In genomic region chr14:54228501-54228900, GRCm38 (mm10) we compare ENCODE assay signal across 9 mouse cellular contexts. TPM values are rescaled to one million over a fixed set of nuclear protein-coding genes. Genes with fewer than 3 reads are reported as not detected.
DNase-seq lines count a peak whose midpoint lies in the region; ATAC-seq and TF ChIP-seq lines count a peak whose summit lies in the region.
"Had no signal": no experiment of that assay in that cellular context is flagged by ENCODE, and none has a peak within 500 bp of the region (broad histone marks: within the 10 kb centered on the region; RNA-seq: fewer than 3 reads in every experiment).

No protein-coding gene starts in this region.

- peaks cover 39% of the 10 kb centered on the region for H3K4me1 ChIP-seq in heart, embryonic 16.5 days (ENCODE audit: control insufficient read depth, insufficient read depth, low read length)
- H3K4me1 ChIP-seq in ES-E14 (ENCODE audit: control insufficient read depth in 2 of 2, insufficient read depth in 2 of 2, low read length in 2 of 2, poor library complexity in 1 of 2): peaks cover 7 to 27% of the 10 kb centered on the region in 2 experiments; a peak in 3 of 4 replicates
- peaks cover 13% of the 10 kb centered on the region for H3K4me1 ChIP-seq in forebrain, postnatal 0 days (ENCODE audit: insufficient read depth)
- peaks cover 46% of the 10 kb centered on the region for H3K4me1 ChIP-seq in liver, postnatal 0 days (ENCODE audit: insufficient read depth)

- no peak for DNase-seq in heart, adult 11 months
- no peak for DNase-seq in ES-E14 (ENCODE audit: low read depth, low spot score)
- no peak for DNase-seq in forebrain, postnatal 0 days
- DNase-seq in liver, postnatal 0 days: no peak
- no peak for DNase-seq in layer of hippocampus, adult 9-10 months (ENCODE audit: low spot score)
- no peak for DNase-seq in urinary bladder, postnatal 25 days (ENCODE audit: low spot score)
- no peak for DNase-seq in lung, adult 18-20 months

- no peaks in the 10 kb centered on the region for H3K36me3 ChIP-seq in heart, embryonic 16.5 days (ENCODE audit: control insufficient read depth, insufficient read depth)
- no peaks in the 10 kb centered on the region for H3K36me3 ChIP-seq in ES-E14 (ENCODE audit: control insufficient read depth, insufficient read depth, low read length, poor library complexity, severe bottlenecking)
- no peaks in the 10 kb centered on the region for H3K36me3 ChIP-seq in forebrain, postnatal 0 days (ENCODE audit: insufficient read depth)
- H3K36me3 ChIP-seq in liver, postnatal 0 days (replicated peaks; ENCODE audit: insufficient read depth, low read length): no peaks in the 10 kb centered on the region

- in situ Hi-C loops in ES-E14 (cut with MboI; ENCODE audit: low sequenced_read_pairs in 2 of 2, unreplicated experiment in 2 of 2): loop anchor here in 1 of 2 experiments (10.0 kb wide), 1 partner anchor 164 kb away; no protein-coding TSS in a partner anchor

- ATAC-seq in heart, embryonic 16.5 days (replicated peaks; ENCODE audit: extremely low read depth, insufficient read depth, low FRiP score): no peak
- ATAC-seq in forebrain, postnatal 0 days: no peak
- no peak for ATAC-seq in liver, postnatal 0 days

- no peaks in the 10 kb centered on the region for H3K27me3 ChIP-seq in heart, embryonic 16.5 days (ENCODE audit: control insufficient read depth, insufficient read depth, low read length)
- H3K27me3 ChIP-seq in forebrain, postnatal 0 days (ENCODE audit: insufficient read depth, low read length): no peaks in the 10 kb centered on the region
- no peaks in the 10 kb centered on the region for H3K27me3 ChIP-seq in liver, postnatal 0 days (ENCODE audit: insufficient read depth, low read length)

- peak overlapping the region; percentile 64 for H3K9ac ChIP-seq in heart, embryonic 16.5 days (ENCODE audit: low read length)
- peak overlapping the region; percentile 3; the same call in 1 of the 2 replicates for H3K9ac ChIP-seq in ES-E14 (ENCODE audit: insufficient read depth, low read depth, low read length, poor library complexity, severe bottlenecking)
- H3K9ac ChIP-seq in forebrain, postnatal 0 days: peak overlapping the region; percentile 55
- peak overlapping the region; percentile 31 for H3K9ac ChIP-seq in liver, postnatal 0 days (replicated peaks)

- no peaks in the 10 kb centered on the region for H3K9me3 ChIP-seq in heart, embryonic 16.5 days (replicated peaks; ENCODE audit: control insufficient read depth, low read length)
- no peaks in the 10 kb centered on the region for H3K9me3 ChIP-seq in ES-E14 (ENCODE audit: control insufficient read depth, insufficient read depth, low read depth, low read length)
- H3K9me3 ChIP-seq in forebrain, postnatal 0 days (ENCODE audit: low read length): no peaks in the 10 kb centered on the region
- H3K9me3 ChIP-seq in liver, postnatal 0 days (ENCODE audit: low read length): no peaks in the 10 kb centered on the region
- H3K9me3 ChIP-seq: G1E had no signal

- TF ChIP-seq EP300 in liver, postnatal 0 days (IDR thresholded peaks at IDR 0.05; ENCODE audit: low read depth): no peak

- WGBS in heart, embryonic 16.5 days: 19% methylated on average over 7 of the region's 7 CpGs
- WGBS in forebrain, postnatal 0 days: 12% methylated on average over 7 of the region's 7 CpGs
- WGBS in liver, postnatal 0 days (ENCODE audit: insufficient replicate concordance): 28% methylated on average over 7 of the region's 7 CpGs

- TF ChIP-seq CTCF in forebrain, postnatal 0 days (IDR thresholded peaks at IDR 0.05; ENCODE audit: low read depth): no peak
- TF ChIP-seq CTCF in liver, postnatal 0 days (IDR thresholded peaks at IDR 0.05; ENCODE audit: low read depth): no peak

- H3K4me3 ChIP-seq in heart, embryonic 16.5 days (ENCODE audit: low read length): peak overlapping the region; percentile 47
- H3K4me3 ChIP-seq in ES-E14 (ENCODE audit: insufficient read depth in 1 of 2, low read depth in 1 of 2, low read length in 2 of 2, poor library complexity in 1 of 2, severe bottlenecking in 1 of 2): peak overlapping the region in 1 of 2 experiments; percentile 47; a peak in 1 of 4 replicates
- peak overlapping the region; percentile 27 for H3K4me3 ChIP-seq in forebrain, postnatal 0 days (ENCODE audit: low read depth, low read length)
- H3K4me3 ChIP-seq in liver, postnatal 0 days (ENCODE audit: low read depth, low read length): peak overlapping the region; percentile 32

- 0 out of 2 replicates have a peak overlapping the region, but pooled peaks have one; percentile 24 for H3K27ac ChIP-seq in heart, embryonic 16.5 days (ENCODE audit: low read length)
- no peak overlapping the region for H3K27ac ChIP-seq in ES-E14 (ENCODE audit: insufficient read depth, low read depth, low read length, poor library complexity, severe bottlenecking)
- peak overlapping the region; percentile 64; the same call in 1 of the 2 replicates for H3K27ac ChIP-seq in forebrain, postnatal 0 days (ENCODE audit: low read depth, low read length)
- H3K27ac ChIP-seq in liver, postnatal 0 days (ENCODE audit: low read depth): no peak overlapping the region

- H3K4me2 ChIP-seq in heart, embryonic 16.5 days (ENCODE audit: low read depth, low read length): peak overlapping the region; percentile 70
- peak overlapping the region; percentile 59 for H3K4me2 ChIP-seq in forebrain, postnatal 0 days (ENCODE audit: low read depth)
- H3K4me2 ChIP-seq in liver, postnatal 0 days (ENCODE audit: low read depth, low read length): peak overlapping the region; percentile 91

TF ChIP-seq in ES-E14, 5 proteins besides CTCF, POLR2A, EP300 and RAD21:
- TF ChIP-seq ZNF384 (IDR thresholded peaks at IDR 0.05; ENCODE audit: low read depth, low read length) (no peak), HCFC1 (IDR thresholded peaks at IDR 0.05; ENCODE audit: borderline replicate concordance, insufficient read depth, low read length) (no peak), CHD2 (IDR thresholded peaks at IDR 0.05; ENCODE audit: low read depth, low read length) (no peak), MAFK (IDR thresholded peaks at IDR 0.05; ENCODE audit: insufficient read depth, low read depth, low read length) (no peak), ZC3H11A (IDR thresholded peaks at IDR 0.05; ENCODE audit: borderline replicate concordance, low read depth, low read length) (no peak)

RNA-seq across cellular contexts. Expression of gene Dad1, which starts 25.4 kb away (rescaled TPM):
- 349 and 394 TPM in 2 replicates for polyA plus RNA-seq in heart, embryonic 16.5 days (2015; fragmentation: Nextera tagmentation; extraction: Ambion mirVana)
- total RNA-seq in ES-E14 (2012; rRNA removed): 174 and 382 TPM in 2 replicates
- total RNA-seq in forebrain, postnatal 0 days (2014; rRNA removed): 115 and 230 TPM in 2 replicates
- 375 and 416 TPM in 2 replicates for polyA plus RNA-seq in forebrain, postnatal 0 days (2015; fragmentation: Nextera tagmentation; extraction: Ambion mirVana)
- 226 and 229 TPM in 2 replicates for polyA plus RNA-seq in liver, postnatal 0 days (2015; fragmentation: Nextera tagmentation; extraction: Ambion mirVana)

RNA-seq across cellular contexts. Expression of gene Abhd4, which starts 25.5 kb away (rescaled TPM):
- polyA plus RNA-seq in heart, embryonic 16.5 days (2015; fragmentation: Nextera tagmentation; extraction: Ambion mirVana): 115 and 119 TPM in 2 replicates
- total RNA-seq in ES-E14 (2012; rRNA removed): 17.6 and 26.3 TPM in 2 replicates
- total RNA-seq in forebrain, postnatal 0 days (2014; rRNA removed): 61.0 and 75.1 TPM in 2 replicates
- 61.9 and 69.7 TPM in 2 replicates for polyA plus RNA-seq in forebrain, postnatal 0 days (2015; fragmentation: Nextera tagmentation; extraction: Ambion mirVana)
- 15.9 and 17.1 TPM in 2 replicates for polyA plus RNA-seq in liver, postnatal 0 days (2015; fragmentation: Nextera tagmentation; extraction: Ambion mirVana)

RNA-seq across cellular contexts. Expression of gene Olfr49, which starts 56.2 kb away (rescaled TPM):
- not detected in 2 replicates for polyA plus RNA-seq in heart, embryonic 16.5 days (2015; fragmentation: Nextera tagmentation; extraction: Ambion mirVana)
- total RNA-seq in ES-E14 (2012; rRNA removed): not detected in 2 replicates
- total RNA-seq in forebrain, postnatal 0 days (2014; rRNA removed): not detected in 2 replicates
- 0.18 TPM in 1 of 2 replicates, not detected in the other for polyA plus RNA-seq in forebrain, postnatal 0 days (2015; fragmentation: Nextera tagmentation; extraction: Ambion mirVana)
- not detected in 2 replicates for polyA plus RNA-seq in liver, postnatal 0 days (2015; fragmentation: Nextera tagmentation; extraction: Ambion mirVana)
- polyA plus RNA-seq: G1E had no signal

Comparison
In these comparisons a context has a peak if more than half of its experiments do, and no peak if none do; other contexts are left out.
1. H3K27ac ChIP-seq: peak in heart, embryonic 16.5 days (single experiment) and forebrain, postnatal 0 days (single experiment); none in ES-E14 (single experiment) and liver, postnatal 0 days (single experiment).
2. H3K9ac ChIP-seq: peak in every context shown above with its lines; median percentile 64 in heart, embryonic 16.5 days; 55 in forebrain, postnatal 0 days; 31 in liver, postnatal 0 days; 3 in ES-E14.
3. Peak in every context shown above with its lines, with median percentiles within 50 percentile points of each other: H3K4me2 ChIP-seq.